Mouse (Mus musculus): ENCODE measurements around the gene Mybbp1a. TPM values are rescaled to one million over a fixed set of nuclear protein-coding genes. Genes with fewer than 3 reads are reported as not detected.
"Not testable (repeated sequence)": the region's sequence is repeated elsewhere in the genome, so short reads cannot be mapped to it uniquely, and the experiment has no call there.

The Mybbp1a gene
- total RNA-seq, 2 experiments from 2014 or later = 58.7 to 62.8 TPM

GRCm38 (mm10) chr11:72411093-72411921, 29.8 kb upstream of the Mybbp1a start, which contains the start of gene Smtnl2:
TSS of gene Smtnl2 (minus strand) at chr11:72411713.
- intact Hi-C loops (cut with DNase I; ENCODE audit: low total_unique reads) = loop anchor here (5.0 kb wide), 1 partner anchor 54 kb away; no protein-coding TSS in a partner anchor
- DNase-seq = peak; percentile 95

- intact Hi-C loops (cut with DNase I; ENCODE audit: low total_unique reads) = loop anchor here (5.0 kb wide), 1 partner anchor 55 kb away; no protein-coding TSS in a partner anchor
- DNase-seq = no peak
These were observed 29.2 kb upstream of the Mybbp1a start for GRCm38 (mm10) chr11:72411945-72412344.

- no peak for DNase-seq
These were observed 28.1 kb upstream of the Mybbp1a start for GRCm38 (mm10) chr11:72413016-72413415.

GRCm38 (mm10) chr11:72413601-72414190, 27.5 kb upstream of the Mybbp1a start:
- intact Hi-C loops (cut with DNase I; ENCODE audit: low total_unique reads) = loop anchor here (5.0 kb wide), 1 partner anchor 56 kb away; no protein-coding TSS in a partner anchor
- DNase-seq = no peak

More at GRCm38 (mm10) chr11:72413016-72413415, 28.1 kb upstream of the Mybbp1a start:
- intact Hi-C loops (cut with DNase I; ENCODE audit: low total_unique reads) = loop anchor here (5.0 kb wide), 1 partner anchor 56 kb away; no protein-coding TSS in a partner anchor

GRCm38 (mm10) chr11:72415155-72415554, 26.0 kb upstream of the Mybbp1a start:
- DNase-seq = no peak
- intact Hi-C loops (cut with DNase I; ENCODE audit: low total_unique reads) = loop anchor here (5.0 kb wide), 1 partner anchor 38 kb away; no protein-coding TSS in a partner anchor

GRCm38 (mm10) chr11:72416666-72417065, 24.5 kb upstream of the Mybbp1a start:
- DNase-seq = no peak
- intact Hi-C loops (cut with DNase I; ENCODE audit: low total_unique reads) = loop anchor here (5.0 kb wide), 1 partner anchor 39 kb away; no protein-coding TSS in a partner anchor

- DNase-seq = peak; percentile 74
- intact Hi-C loops (cut with DNase I; ENCODE audit: low total_unique reads) = loop anchor here (5.0 kb wide), 1 partner anchor 40 kb away; no protein-coding TSS in a partner anchor
These were observed 23.8 kb upstream of the Mybbp1a start for GRCm38 (mm10) chr11:72417376-72417775.

GRCm38 (mm10) chr11:72418227-72418626, 22.9 kb upstream of the Mybbp1a start:
- intact Hi-C loops (cut with DNase I; ENCODE audit: low total_unique reads) = loop anchor here (5.0 kb wide), 1 partner anchor 41 kb away; no protein-coding TSS in a partner anchor
- peak; percentile 65 for DNase-seq

GRCm38 (mm10) chr11:72419006-72419405, 22.1 kb upstream of the Mybbp1a start:
- intact Hi-C loops (cut with DNase I; ENCODE audit: low total_unique reads) = loop anchor here (5.0 kb wide), 1 partner anchor 42 kb away; no protein-coding TSS in a partner anchor
- no peak for DNase-seq

- DNase-seq = no peak
- intact Hi-C loops (cut with DNase I; ENCODE audit: low total_unique reads) = no loop called here
These were observed 20.6 kb upstream of the Mybbp1a start for GRCm38 (mm10) chr11:72420460-72421122.

GRCm38 (mm10) chr11:72421518-72422278, 19.5 kb upstream of the Mybbp1a start:
- DNase-seq = no peak
- intact Hi-C loops (cut with DNase I; ENCODE audit: low total_unique reads) = no loop called here

- intact Hi-C loops (cut with DNase I; ENCODE audit: low total_unique reads) = no loop called here
These were observed 17.5 kb upstream of the Mybbp1a start for GRCm38 (mm10) chr11:72423686-72424085.

GRCm38 (mm10) chr11:72425201-72425600, 16.0 kb upstream of the Mybbp1a start:
- intact Hi-C loops (cut with DNase I; ENCODE audit: low total_unique reads) = loop anchor here (5.0 kb wide), 1 partner anchor 68 kb away; no protein-coding TSS in a partner anchor
- no peak for DNase-seq

More at GRCm38 (mm10) chr11:72423686-72424085, 17.5 kb upstream of the Mybbp1a start:
- no peak for DNase-seq

- intact Hi-C loops (cut with DNase I; ENCODE audit: low total_unique reads) = loop anchor here (5.0 kb wide), 1 partner anchor 70 kb away; no protein-coding TSS in a partner anchor
- no peak for DNase-seq
These were observed 14.3 kb upstream of the Mybbp1a start for GRCm38 (mm10) chr11:72426884-72427283.

GRCm38 (mm10) chr11:72428694-72429093, 12.5 kb upstream of the Mybbp1a start:
- intact Hi-C loops (cut with DNase I; ENCODE audit: low total_unique reads) = loop anchor here (5.0 kb wide), 1 partner anchor 71 kb away; no protein-coding TSS in a partner anchor
- DNase-seq = peak; percentile 85

GRCm38 (mm10) chr11:72429288-72429690, 11.9 kb upstream of the Mybbp1a start:
- intact Hi-C loops (cut with DNase I; ENCODE audit: low total_unique reads) = loop anchor here (5.0 kb wide), 1 partner anchor 72 kb away; no protein-coding TSS in a partner anchor
- DNase-seq = peak; percentile 72

GRCm38 (mm10) chr11:72430311-72431068, 10.7 kb upstream of the Mybbp1a start:
- intact Hi-C loops (cut with DNase I; ENCODE audit: low total_unique reads) = loop anchor here (5.0 kb wide), 1 partner anchor 203 kb away; no protein-coding TSS in a partner anchor
- not testable (repeated sequence) for DNase-seq

Measured in gastrocnemius, postnatal 14 days (tissue).